Mouse (Mus musculus) neural tube, embryonic 11.5 days (tissue): ENCODE results near the gene Rabgap1l. TPM values are rescaled to one million over a fixed set of nuclear protein-coding genes. Genes with fewer than 3 reads are reported as not detected.

Experiments
- ATAC-seq: fragments of 200-750 bp; cut with Nextera tagmentation; 2 replicates; pipeline ENCODE4 v1.8.0; 2017; ENCODE audit warnings: moderate number of reproducible peaks, mild to moderate bottlenecking, moderate TSS enrichment, moderate library complexity; ENCODE audit not compliant: insufficient read depth, low FRiP score, low TSS enrichment
- DNase-seq: peaks from one replicate; pipeline ENCODE4 v3.0.0-alpha.2; 2015; ENCODE audit warnings: low spot score
- H3K27ac ChIP-seq: fragments of 300-500 bp; sonication (generic); 2 replicates; pipeline ENCODE4 v1.5.1; 2014; ENCODE audit warnings: low read depth, mild to moderate bottlenecking, low read length
- H3K27me3 ChIP-seq: fragments of 300-500 bp; sonication (generic); 2 replicates; pipeline ENCODE4 v1.6.1; 2014; ENCODE audit warnings: mild to moderate bottlenecking, low read length, mixed read lengths; ENCODE audit not compliant: control insufficient read depth, insufficient read depth
- H3K36me3 ChIP-seq: fragments of 300-500 bp; sonication (generic); 2 replicates; pipeline ENCODE4 v1.6.1; 2014; ENCODE audit warnings: mild to moderate bottlenecking, low read length, moderate library complexity, mixed read lengths; ENCODE audit not compliant: control insufficient read depth, insufficient read depth
- H3K4me1 ChIP-seq: fragments of 300-500 bp; sonication (generic); 2 replicates; pipeline ENCODE4 v1.6.1; 2014; ENCODE audit warnings: low read length, mixed read lengths; ENCODE audit not compliant: control insufficient read depth, insufficient read depth
- H3K4me2 ChIP-seq: fragments of 300-500 bp; sonication (generic); 2 replicates; pipeline ENCODE4 v1.6.1; 2014; ENCODE audit warnings: low read depth, mild to moderate bottlenecking, moderate library complexity
- H3K4me3 ChIP-seq: fragments of 300-500 bp; sonication (generic); 2 replicates; pipeline ENCODE4 v1.5.1; 2014; ENCODE audit warnings: low read depth, low read length
- H3K9ac ChIP-seq: fragments of 300-500 bp; sonication (generic); 2 replicates; pipeline ENCODE4 v1.6.1; 2014; ENCODE audit warnings: mild to moderate bottlenecking, low read length
- H3K9me3 ChIP-seq: fragments of 300-500 bp; sonication (generic); 2 replicates; pipeline ENCODE4 v1.6.1; 2016; ENCODE audit warnings: low read length; ENCODE audit not compliant: control insufficient read depth
- WGBS: fragments of 180-500 bp; shearing (Covaris S2); extraction: QIAGEN DNeasy Blood & Tissue Kit; methylation state at CpG from one replicate; pipeline ENCODE4 v1.1.7; 2014; 5-methylcytosine and 5-hydroxymethylcytosine counted together
- polyA plus RNA-seq: library from polyadenylated mRNA; unstranded; fragments of >200 nt; fragmentation: Nextera tagmentation; extraction: Ambion mirVana; gene quantifications from 2 replicates; pipeline ENCODE4 v1.2.1, GENCODE M21; 2014

The Rabgap1l gene
- polyA plus RNA-seq, 1 experiment from 2014 or later: 14.1 TPM

- Histone ChIP-seq H3K4me2 (no peak overlapping the region), H3K27me3 (no peaks in the 10 kb centered on the region), H3K9me3 (no peaks in the 10 kb centered on the region), H3K9ac (no peak overlapping the region), H3K27ac (no peak overlapping the region), H3K36me3 (no peaks in the 10 kb centered on the region), H3K4me1 (no peaks in the 10 kb centered on the region), H3K4me3 (no peak overlapping the region)
- ATAC-seq (no peak), DNase-seq (no peak)
- WGBS: 91% methylated on average over 2 of the region's 2 CpGs
Measured at GRCm38 (mm10) chr1:160253108-160253507, 539.9 kb downstream of the Rabgap1l start.

DNA sequence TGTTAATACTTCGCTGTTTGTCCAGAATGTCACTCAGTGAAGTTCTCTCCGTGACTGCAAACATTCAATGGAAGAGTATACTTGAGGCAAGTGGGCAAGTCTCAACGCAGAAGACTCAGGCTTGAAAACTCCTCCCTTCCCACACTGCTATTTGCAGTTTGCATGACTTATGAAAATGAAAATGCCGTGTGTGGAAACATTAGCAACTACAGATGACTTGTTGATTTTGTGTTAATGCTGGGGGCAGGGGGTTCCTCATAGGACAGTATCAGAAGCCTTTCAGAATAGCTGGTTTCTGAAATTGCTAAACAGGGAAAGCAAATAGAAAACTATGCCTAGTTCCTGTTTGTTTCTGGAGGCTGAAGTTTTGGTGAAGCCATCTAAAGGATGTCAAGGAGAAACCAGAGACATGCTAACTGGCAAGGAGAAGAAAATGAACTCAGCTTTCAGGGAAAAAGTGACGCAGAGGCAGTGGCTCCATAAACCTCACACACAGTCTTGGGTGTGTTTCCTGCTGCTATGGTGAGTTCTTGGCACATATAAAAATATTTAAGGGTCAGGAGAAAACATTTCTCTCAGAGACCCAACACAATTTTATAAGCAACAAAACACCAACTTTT lies 541.5 kb downstream of the Rabgap1l start:
- H3K9me3 ChIP-seq: no peaks in the 10 kb centered on the region
- no peaks in the 10 kb centered on the region for H3K27me3 ChIP-seq
- H3K36me3 ChIP-seq: no peaks in the 10 kb centered on the region
- H3K4me1 ChIP-seq: no peaks in the 10 kb centered on the region
- H3K4me2 ChIP-seq: no peak overlapping the region
- DNase-seq (no peak), ATAC-seq (no peak)
- WGBS: 82% methylated on average over 5 of the region's 5 CpGs
- H3K27ac ChIP-seq: no peak overlapping the region
- no peak overlapping the region for H3K9ac ChIP-seq
- H3K4me3 ChIP-seq: no peak overlapping the region

GRCm38 (mm10) chr1:160250782-160251181 lies 542.2 kb downstream of the Rabgap1l start:
- Histone ChIP-seq H3K9ac (no peak overlapping the region), H3K4me3 (no peak overlapping the region), H3K4me1 (no peaks in the 10 kb centered on the region), H3K27me3 (no peaks in the 10 kb centered on the region), H3K9me3 (no peaks in the 10 kb centered on the region), H3K4me2 (no peak overlapping the region), H3K36me3 (no peaks in the 10 kb centered on the region), H3K27ac (no peak overlapping the region)
- no peak for ATAC-seq
- no peak for DNase-seq
- 74% methylated on average over 4 of the region's 4 CpGs for WGBS

DNA sequence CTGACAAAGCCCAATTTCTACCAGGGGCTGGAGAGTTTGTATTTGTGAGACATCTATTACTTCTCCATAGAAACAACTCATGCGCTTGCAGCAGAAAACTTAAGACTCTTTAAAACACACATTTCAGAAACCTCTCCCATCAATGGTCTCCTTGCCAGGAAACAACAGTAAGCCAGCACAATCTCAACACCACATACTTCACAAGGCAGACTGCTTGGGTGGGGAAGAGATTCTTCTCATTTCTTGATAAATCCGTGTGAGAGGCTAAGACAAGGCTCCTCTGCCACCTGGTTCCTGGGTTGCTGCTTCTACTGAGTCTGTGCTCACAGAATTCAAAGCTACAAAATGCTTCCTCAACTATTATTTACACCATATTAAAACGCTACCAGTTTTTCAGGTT lies 543.2 kb downstream of the Rabgap1l start:
- 83% methylated on average over 3 of the region's 3 CpGs for WGBS
- Histone ChIP-seq H3K4me3 (no peak overlapping the region), H3K36me3 (no peaks in the 10 kb centered on the region), H3K4me1 (no peaks in the 10 kb centered on the region), H3K9me3 (no peaks in the 10 kb centered on the region), H3K9ac (no peak overlapping the region), H3K27ac (no peak overlapping the region), H3K4me2 (no peak overlapping the region), H3K27me3 (no peaks in the 10 kb centered on the region)
- DNase-seq (no peak), ATAC-seq (no peak)

DNA sequence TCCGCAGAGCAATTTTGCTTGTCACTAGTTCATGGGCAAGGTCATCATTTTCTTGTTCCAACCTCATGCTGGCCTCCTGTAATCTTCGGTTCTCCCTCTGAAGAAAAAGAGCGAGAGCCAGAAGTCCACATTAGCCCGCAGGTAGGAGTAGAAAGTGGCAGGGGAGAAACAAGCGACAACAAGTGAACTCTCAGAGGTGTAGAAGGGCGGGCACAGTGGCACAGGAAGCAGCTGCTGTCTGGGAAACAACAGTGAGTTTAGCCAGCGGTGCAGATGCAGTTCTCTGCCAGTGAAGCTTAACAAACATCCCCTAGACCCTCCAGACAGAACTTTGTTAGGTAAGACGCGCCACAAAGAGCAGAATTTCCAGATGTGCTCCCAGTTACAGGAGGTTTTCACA lies 545.5 kb downstream of the Rabgap1l start:
- no peak overlapping the region for H3K9ac ChIP-seq
- H3K36me3 ChIP-seq: no peaks in the 10 kb centered on the region
- no peak overlapping the region for H3K4me3 ChIP-seq
- no peak overlapping the region for H3K4me2 ChIP-seq
- H3K4me1 ChIP-seq: no peaks in the 10 kb centered on the region
- WGBS: 74% methylated on average over 9 of the region's 9 CpGs
- ATAC-seq: no peak
- no peak for DNase-seq
- H3K9me3 ChIP-seq: no peaks in the 10 kb centered on the region
- no peaks in the 10 kb centered on the region for H3K27me3 ChIP-seq
- no peak overlapping the region for H3K27ac ChIP-seq

DNA sequence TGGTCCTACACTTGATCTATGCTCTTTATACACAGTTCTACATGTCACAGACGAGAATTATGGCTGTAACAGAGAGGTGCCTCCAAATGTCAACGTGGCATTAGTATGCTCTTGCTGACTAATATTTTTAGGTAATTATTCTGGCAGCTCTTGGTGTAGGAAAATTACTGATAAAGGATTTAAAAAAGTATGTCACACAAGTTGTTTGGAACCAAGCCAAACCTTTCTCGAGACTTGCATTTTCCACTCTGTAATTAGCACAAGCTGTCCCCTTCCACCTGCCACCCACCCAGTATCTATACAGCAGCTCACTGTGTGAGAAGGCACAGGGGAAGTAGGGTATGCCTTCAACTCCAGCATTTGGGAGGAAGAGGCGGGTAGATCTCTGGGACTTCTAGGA lies 546.2 kb downstream of the Rabgap1l start:
- H3K9me3 ChIP-seq: no peaks in the 10 kb centered on the region
- H3K4me2 ChIP-seq: no peak overlapping the region
- no peaks in the 10 kb centered on the region for H3K36me3 ChIP-seq
- 81% methylated on average over 4 of the region's 4 CpGs for WGBS
- no peaks in the 10 kb centered on the region for H3K27me3 ChIP-seq
- H3K4me1 ChIP-seq: no peaks in the 10 kb centered on the region
- no peak overlapping the region for H3K4me3 ChIP-seq
- H3K27ac ChIP-seq: no peak overlapping the region
- H3K9ac ChIP-seq: no peak overlapping the region
- ATAC-seq (no peak), DNase-seq (no peak)

DNA sequence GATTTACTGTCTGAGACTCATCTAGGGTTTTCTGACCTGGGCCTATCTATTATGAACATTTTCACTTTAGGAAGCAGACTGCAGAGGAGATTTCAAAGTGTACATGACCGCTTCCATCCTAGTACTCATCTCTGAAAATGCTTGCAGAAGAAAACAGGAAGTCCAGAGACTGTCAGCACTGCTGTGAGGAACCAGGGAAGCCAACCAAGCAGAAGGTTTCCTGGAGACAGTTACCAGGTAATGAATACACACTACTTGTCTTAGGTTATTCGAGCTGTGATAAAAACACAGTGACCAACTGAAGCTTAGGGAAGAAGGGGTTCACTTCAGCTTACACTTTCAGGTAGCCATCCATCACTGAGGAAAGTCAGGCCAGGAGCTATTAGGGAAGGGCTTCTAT lies 547.1 kb downstream of the Rabgap1l start:
- Histone ChIP-seq H3K9me3 (no peaks in the 10 kb centered on the region), H3K4me1 (no peaks in the 10 kb centered on the region), H3K4me2 (no peak overlapping the region), H3K27ac (no peak overlapping the region), H3K27me3 (no peaks in the 10 kb centered on the region), H3K9ac (no peak overlapping the region), H3K4me3 (no peak overlapping the region), H3K36me3 (no peaks in the 10 kb centered on the region)
- no peak for DNase-seq
- WGBS: 85% methylated on average over 2 of the region's 2 CpGs
- ATAC-seq: no peak

DNA sequence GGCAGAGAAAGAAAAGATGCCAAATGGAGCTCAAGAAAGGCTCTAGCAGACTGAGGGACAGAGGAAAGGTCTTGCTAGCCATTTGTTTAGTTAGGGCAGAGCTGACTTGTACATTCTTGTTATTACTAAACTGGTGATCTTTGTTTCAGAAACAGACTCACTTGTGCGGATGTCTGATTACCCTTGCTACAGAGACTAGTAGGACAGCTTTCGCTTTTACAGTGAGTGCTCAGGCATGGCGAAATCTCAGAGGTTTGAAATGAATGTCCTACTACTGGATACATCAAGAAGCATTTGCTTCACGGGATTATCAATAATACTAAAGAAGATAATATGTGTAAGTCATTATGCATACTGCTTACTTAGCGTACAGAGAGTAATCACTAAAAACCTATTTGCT lies 548.3 kb downstream of the Rabgap1l start:
- Histone ChIP-seq H3K9ac (no peak overlapping the region), H3K4me3 (no peak overlapping the region), H3K9me3 (no peaks in the 10 kb centered on the region), H3K4me1 (no peaks in the 10 kb centered on the region), H3K27me3 (no peaks in the 10 kb centered on the region), H3K27ac (no peak overlapping the region), H3K36me3 (no peaks in the 10 kb centered on the region), H3K4me2 (no peak overlapping the region)
- DNase-seq (no peak), ATAC-seq (no peak)
- 94% methylated on average over 5 of the region's 5 CpGs for WGBS

GRCm38 (mm10) chr1:160240091-160240490 lies 552.9 kb downstream of the Rabgap1l start:
- Histone ChIP-seq H3K4me2 (no peak overlapping the region), H3K4me1 (no peaks in the 10 kb centered on the region), H3K9me3 (no peaks in the 10 kb centered on the region), H3K27me3 (no peaks in the 10 kb centered on the region), H3K4me3 (no peak overlapping the region), H3K9ac (no peak overlapping the region), H3K27ac (no peak overlapping the region), H3K36me3 (no peaks in the 10 kb centered on the region)
- no peak for ATAC-seq
- WGBS: 89% methylated on average over 2 of the region's 2 CpGs
- no peak for DNase-seq
